Mouse (Mus musculus): ENCODE data around the gene Ing1.

Ing1 gene

DNA sequence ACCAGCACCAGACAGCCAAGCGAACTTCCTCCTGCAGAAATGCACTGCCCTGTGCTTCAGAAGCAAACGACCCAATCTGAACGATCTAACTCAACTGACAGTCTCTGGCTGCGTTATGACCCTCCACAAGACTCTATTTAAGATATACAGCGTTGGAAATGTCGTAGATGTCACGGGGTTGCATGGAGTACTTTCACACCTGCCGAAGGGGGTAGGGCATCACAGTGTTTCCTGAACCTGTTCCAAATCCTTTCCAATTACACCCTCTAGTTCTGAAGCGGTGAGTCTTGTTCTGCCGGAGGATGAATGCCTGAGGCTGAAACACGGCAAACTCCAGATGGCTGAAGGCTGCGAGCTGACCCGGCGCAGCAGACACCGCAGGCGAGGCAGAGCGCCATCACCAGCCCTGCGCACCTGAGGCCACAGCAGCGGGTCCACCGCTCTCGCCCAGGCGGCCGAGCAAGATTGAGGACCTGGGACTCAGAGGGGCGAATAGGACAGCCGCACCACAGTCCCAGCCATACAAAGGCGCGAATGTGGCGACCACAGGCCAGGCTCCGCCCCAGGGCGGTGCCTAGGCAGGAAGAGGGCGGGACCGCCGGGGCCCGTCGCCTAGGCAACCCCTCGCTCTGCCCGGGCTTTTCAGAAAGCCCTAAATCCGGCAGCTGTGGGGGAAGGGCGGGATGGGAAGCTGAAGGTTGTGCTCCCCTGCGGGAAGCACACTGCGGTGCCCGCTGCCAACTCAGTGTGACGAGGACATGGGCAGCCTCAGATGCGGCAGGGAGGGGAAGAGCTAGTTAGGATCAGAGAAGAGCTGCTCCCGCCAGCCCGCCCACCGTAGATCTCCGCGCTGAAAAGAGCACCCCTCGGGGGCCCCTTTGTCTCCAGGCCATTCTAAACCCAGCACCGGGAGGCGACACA lies at the start of gene Ing1:
Ing1 (plus strand) TSS at position 773 of the 921 bp plus-strand sequence.
- DNase-seq (ENCODE audit: low spot score in 2 of 2) = peak; percentile 91 to 95

GRCm38 (mm10) chr8:11506074-11506473 lies 49.3 kb upstream of the Ing1 start:
- no peak for DNase-seq (ENCODE audit: low spot score in 2 of 2)

GRCm38 (mm10) chr8:11506802-11507201 lies 48.6 kb upstream of the Ing1 start:
- no peak for DNase-seq (ENCODE audit: low spot score in 2 of 2)

GRCm38 (mm10) chr8:11508880-11509279 lies 46.5 kb upstream of the Ing1 start:
- DNase-seq (ENCODE audit: low spot score in 2 of 2) = no peak

- DNase-seq (ENCODE audit: low spot score in 2 of 2) = no peak
Measured at GRCm38 (mm10) chr8:11510971-11511370, 44.4 kb upstream of the Ing1 start.

GRCm38 (mm10) chr8:11512711-11513110 lies 42.7 kb upstream of the Ing1 start:
- DNase-seq (ENCODE audit: low spot score in 2 of 2) = no peak

GRCm38 (mm10) chr8:11513247-11513646 lies 42.1 kb upstream of the Ing1 start:
- DNase-seq (ENCODE audit: low spot score in 2 of 2) = no peak

GRCm38 (mm10) chr8:11516292-11516691 lies 39.1 kb upstream of the Ing1 start:
- no peak for DNase-seq (ENCODE audit: low spot score in 2 of 2)

DNA sequence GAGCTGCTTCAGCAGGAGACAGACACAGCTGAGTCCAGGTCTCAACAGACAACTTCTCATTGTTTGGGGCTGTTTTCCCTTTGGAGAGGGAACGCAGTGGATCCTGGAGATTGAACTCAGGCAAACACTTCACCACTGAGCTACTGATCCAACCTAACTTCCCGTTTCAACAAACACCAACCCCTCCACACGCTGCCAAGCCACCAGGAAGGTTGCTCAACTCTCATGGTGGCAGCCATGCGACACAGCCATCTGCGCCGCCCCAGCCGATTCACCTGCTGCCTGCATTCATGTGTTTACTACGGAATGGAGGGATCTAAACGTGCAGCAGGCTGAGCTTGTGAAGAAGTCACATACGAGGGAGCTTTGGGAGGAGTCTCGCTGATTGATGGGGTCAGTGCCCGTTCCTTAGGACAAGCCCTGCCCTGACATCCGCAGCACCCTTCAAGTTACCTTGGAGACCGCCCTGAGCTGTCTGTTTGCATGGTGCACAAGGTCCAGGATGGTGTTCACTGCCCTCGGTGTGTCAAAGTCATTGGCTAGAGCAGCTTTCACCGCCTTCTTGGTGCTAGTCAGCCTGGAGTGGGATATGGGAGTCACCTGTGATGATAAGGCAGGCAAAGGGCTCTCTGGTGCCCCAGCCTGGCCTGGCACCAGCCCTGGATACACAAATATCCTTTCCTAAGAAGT lies 37.9 kb upstream of the Ing1 start:
- no peak for DNase-seq (ENCODE audit: low spot score in 2 of 2)

- no peak for DNase-seq (ENCODE audit: low spot score in 2 of 2)
Measured at GRCm38 (mm10) chr8:11518056-11518396, 37.3 kb upstream of the Ing1 start.

DNA sequence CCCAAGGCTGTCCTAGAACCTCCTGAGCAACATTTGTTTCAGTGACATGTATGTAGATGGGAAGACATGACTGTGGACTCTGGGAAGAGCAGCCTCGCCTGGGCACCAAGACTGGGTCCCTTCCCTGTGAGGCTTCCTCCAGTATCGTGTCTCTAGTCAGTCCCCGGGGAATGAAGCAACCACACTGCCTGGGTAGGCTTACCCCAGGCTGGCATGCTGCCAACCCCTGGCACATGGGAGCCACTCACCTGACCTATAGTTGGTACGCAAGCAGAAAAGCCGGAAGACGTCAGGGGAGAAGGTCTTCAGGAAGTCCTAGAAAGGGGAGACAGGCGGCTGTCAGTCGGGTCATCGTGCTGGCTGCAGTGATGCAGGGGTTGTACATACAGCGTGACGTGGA lies 36.7 kb upstream of the Ing1 start:
- no peak for DNase-seq (ENCODE audit: low spot score in 2 of 2)

- no peak for DNase-seq (ENCODE audit: low spot score in 2 of 2)
Measured at GRCm38 (mm10) chr8:11523331-11523730, 32.0 kb upstream of the Ing1 start.

DNA sequence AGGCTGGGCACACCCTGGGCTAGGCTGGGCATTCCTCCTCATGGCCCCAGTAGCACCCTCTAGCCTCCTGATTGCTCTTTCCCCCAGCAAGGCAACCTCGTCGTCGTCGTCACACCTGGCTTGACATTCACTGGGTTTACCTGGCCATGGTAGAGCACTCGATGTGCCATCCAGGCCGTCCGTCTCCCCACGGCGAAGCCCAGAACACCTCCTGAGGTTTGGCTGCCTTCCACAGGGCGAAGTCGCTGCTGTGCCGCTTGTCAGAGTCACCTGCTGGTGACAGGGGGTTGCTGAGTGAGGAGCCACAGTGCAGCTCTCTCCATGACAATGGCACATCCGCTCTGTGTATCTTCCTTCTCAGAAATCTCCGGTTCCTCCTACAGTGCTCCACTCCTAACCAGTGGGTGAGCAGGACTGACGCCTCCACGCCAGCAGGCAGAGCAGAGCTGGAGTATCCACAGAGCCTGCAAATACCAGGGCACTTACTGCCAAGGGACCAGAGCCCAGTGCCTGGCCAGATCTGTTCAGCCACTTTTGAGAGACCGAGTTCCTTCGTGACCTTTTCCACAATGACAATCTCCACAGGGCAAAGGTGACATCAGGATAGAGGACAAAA lies 25.1 kb upstream of the Ing1 start:
- DNase-seq (ENCODE audit: low spot score in 2 of 2) = peak; percentile 36 to 41

GRCm38 (mm10) chr8:11530849-11531248 lies 24.5 kb upstream of the Ing1 start:
- DNase-seq (ENCODE audit: low spot score in 2 of 2) = no peak

DNA sequence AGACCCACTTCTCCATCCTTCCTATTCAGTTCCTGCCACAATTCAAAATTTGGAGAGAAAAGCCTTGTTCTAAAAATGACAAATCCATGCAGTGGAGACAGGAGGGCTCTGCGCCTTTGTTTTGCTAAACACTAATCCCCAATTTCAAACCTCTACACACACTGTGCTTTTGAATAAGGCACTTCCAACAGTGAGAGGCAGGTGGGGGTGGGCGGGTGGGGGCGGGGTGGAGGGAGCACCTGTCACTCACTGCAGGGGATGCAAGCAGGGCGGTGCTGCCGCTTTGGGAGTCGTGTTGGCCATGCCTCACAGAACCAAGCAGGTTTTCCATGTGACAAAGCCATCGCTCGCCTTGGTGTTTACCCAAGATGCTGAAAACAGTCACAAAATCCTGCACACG lies 20.9 kb upstream of the Ing1 start:
- DNase-seq (ENCODE audit: low spot score in 2 of 2) = no peak

GRCm38 (mm10) chr8:11539049-11539448 lies 16.3 kb upstream of the Ing1 start:
- DNase-seq (ENCODE audit: low spot score in 2 of 2) = no peak

DNA sequence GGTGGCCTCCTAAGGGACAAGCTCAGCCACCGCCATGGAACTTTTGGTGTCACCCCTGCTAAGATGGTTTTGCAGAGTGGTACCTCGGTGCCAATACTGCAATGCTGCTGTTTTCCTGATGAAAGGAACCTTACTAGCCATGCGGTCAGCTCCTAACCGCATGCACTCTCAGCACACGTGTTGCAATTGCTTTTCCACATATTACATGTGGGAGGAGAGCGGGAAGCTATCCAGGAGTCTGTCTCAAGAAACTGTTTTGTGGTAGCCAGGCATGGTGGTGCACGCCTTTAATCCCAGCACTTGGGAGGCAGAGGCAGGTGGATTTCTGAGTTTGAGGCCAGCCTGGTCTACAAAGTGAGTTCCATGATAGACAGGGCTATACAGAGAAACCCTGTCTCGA lies 15.2 kb upstream of the Ing1 start:
- no peak for DNase-seq (ENCODE audit: low spot score in 2 of 2)

GRCm38 (mm10) chr8:11542031-11542430 lies 13.3 kb upstream of the Ing1 start:
- DNase-seq (ENCODE audit: low spot score in 2 of 2) = no peak

DNA sequence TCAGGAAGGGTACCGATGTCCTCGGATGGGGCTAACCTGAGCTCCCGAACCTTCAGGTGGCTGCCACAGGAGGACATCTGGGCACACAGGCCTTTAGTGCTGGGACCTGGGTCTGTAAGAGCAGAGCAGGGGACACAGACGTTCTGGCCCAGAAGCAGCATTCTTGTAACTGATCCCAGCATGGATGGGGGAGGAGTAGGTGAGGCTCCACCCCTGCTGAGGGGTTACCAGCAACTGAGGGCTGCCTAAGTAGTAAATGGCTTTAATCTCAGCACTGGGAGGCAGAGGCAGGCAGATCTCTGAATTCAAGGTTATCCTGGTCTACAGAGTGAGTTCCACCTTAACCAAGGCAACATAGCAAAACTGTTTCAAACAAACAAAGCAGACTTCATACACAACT lies 12.5 kb upstream of the Ing1 start:
- DNase-seq (ENCODE audit: low spot score in 2 of 2) = no peak

GRCm38 (mm10) chr8:11544386-11544785 lies 11.0 kb upstream of the Ing1 start:
- peak; percentile 56 to 60 for DNase-seq (ENCODE audit: low spot score in 2 of 2)

- no peak for DNase-seq (ENCODE audit: low spot score in 2 of 2)
Measured at GRCm38 (mm10) chr8:11547063-11547462, 8.3 kb upstream of the Ing1 start.

DNA sequence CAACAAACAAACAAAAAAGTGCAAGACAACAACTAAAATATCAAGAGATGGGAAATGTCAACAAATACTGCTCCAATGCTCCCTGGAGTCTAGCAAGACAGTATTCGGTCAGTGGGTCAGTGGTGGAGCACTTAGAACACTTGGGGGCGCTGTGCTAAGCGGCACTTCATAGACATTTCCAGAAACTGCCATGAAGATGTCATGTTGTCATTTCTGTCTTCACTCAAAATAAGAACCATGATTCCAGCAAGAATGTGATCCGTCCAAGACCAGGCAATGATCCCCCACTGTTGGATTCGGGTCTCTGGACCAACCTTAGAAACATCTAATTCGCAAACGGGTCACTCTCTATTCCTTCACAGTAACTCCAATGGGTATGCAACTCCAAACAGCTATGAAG lies 5.7 kb upstream of the Ing1 start:
- DNase-seq (ENCODE audit: low spot score in 2 of 2) = peak; percentile 30 to 35
